Mouse (Mus musculus) embryonic facial prominence, embryonic 11.5 days (tissue): ENCODE measurements around the gene Arl2bp. TPM values are rescaled to one million over a fixed set of nuclear protein-coding genes. Genes with fewer than 3 reads are reported as not detected.

ENCODE experiments used
- ATAC-seq: fragments of 200-750 bp; cut with Nextera tagmentation; replicated peaks from 2 replicates; pipeline ENCODE4 v1.8.0; 2017; ENCODE audit warnings: low read depth; ENCODE audit not compliant: insufficient number of reproducible peaks, low FRiP score, low TSS enrichment
- DNase-seq: peaks from one replicate; pipeline ENCODE4 v3.0.0-alpha.2; 2015; ENCODE audit warnings: low spot score
- H3K27ac ChIP-seq: fragments of 300-500 bp; sonication (generic); replicated peaks from 2 replicates; pipeline ENCODE4 v1.5.1; 2014; ENCODE audit warnings: mild to moderate bottlenecking, low read depth, low read length, control low read depth
- H3K27me3 ChIP-seq: fragments of 300-500 bp; sonication (generic); 2 replicates; pipeline ENCODE4 v1.6.1; 2014; ENCODE audit warnings: mild to moderate bottlenecking, low read length, moderate library complexity, mixed read lengths; ENCODE audit not compliant: control insufficient read depth, insufficient read depth
- H3K36me3 ChIP-seq: fragments of 300-500 bp; sonication (generic); replicated peaks from 2 replicates; pipeline ENCODE4 v1.6.1; 2014; ENCODE audit warnings: low read depth, mild to moderate bottlenecking, low read length, moderate library complexity, mixed read lengths; ENCODE audit not compliant: control insufficient read depth, insufficient read depth
- H3K4me1 ChIP-seq: fragments of 300-500 bp; sonication (generic); 2 replicates; pipeline ENCODE4 v1.6.1; 2014; ENCODE audit warnings: low read length, mixed read lengths; ENCODE audit not compliant: control insufficient read depth, insufficient read depth
- H3K4me2 ChIP-seq: fragments of 300-500 bp; sonication (generic); 2 replicates; pipeline ENCODE4 v1.6.1; 2014; ENCODE audit warnings: low read depth, mild to moderate bottlenecking, control low read depth, low read length, moderate library complexity
- H3K4me3 ChIP-seq: fragments of 300-500 bp; sonication (generic); 2 replicates; pipeline ENCODE4 v1.5.1; 2014; ENCODE audit warnings: low read depth, low read length, control low read depth
- H3K9ac ChIP-seq: fragments of 300-500 bp; sonication (generic); replicated peaks from 2 replicates; pipeline ENCODE4 v1.6.1; 2014; ENCODE audit warnings: mild to moderate bottlenecking, control low read depth, low read length
- H3K9me3 ChIP-seq: fragments of 300-500 bp; sonication (generic); replicated peaks from 2 replicates; pipeline ENCODE4 v1.6.1; 2016; ENCODE audit warnings: mild to moderate bottlenecking, low read length, inconsistent platforms, mixed read lengths; ENCODE audit not compliant: control insufficient read depth
- WGBS: fragments of 180-500 bp; shearing (Covaris S2); extraction: QIAGEN DNeasy Blood & Tissue Kit; methylation state at CpG from one replicate; pipeline ENCODE4 v1.1.7; 2014; 5-methylcytosine and 5-hydroxymethylcytosine counted together
- polyA plus RNA-seq: library from polyadenylated mRNA; unstranded; fragments of >200 nt; fragmentation: Nextera tagmentation; extraction: Ambion mirVana; gene quantifications from 2 replicates; pipeline ENCODE4 v1.2.1, GENCODE M21; 2014

Gene Arl2bp
- polyA plus RNA-seq, 1 experiment from 2014 or later, result 71.8 TPM

- Histone ChIP-seq H3K27ac (no peak overlapping the region), H3K36me3 (no peaks in the 10 kb centered on the region), H3K4me3 (no peak overlapping the region), H3K4me1 (no peaks in the 10 kb centered on the region), H3K9ac (no peak overlapping the region), H3K27me3 (no peaks in the 10 kb centered on the region), H3K9me3 (no peaks in the 10 kb centered on the region), H3K4me2 (no peak overlapping the region)
- DNase-seq, result no peak
- no peak for ATAC-seq
- WGBS, result 78% methylated on average over 10 of the region's 10 CpGs
Measured at GRCm38 (mm10) chr8:94705581-94706245, 39.3 kb downstream of the Arl2bp start.

- Histone ChIP-seq H3K9me3 (no peaks in the 10 kb centered on the region), H3K4me3 (no peak overlapping the region), H3K36me3 (no peaks in the 10 kb centered on the region), H3K27ac (no peak overlapping the region), H3K4me2 (no peak overlapping the region), H3K4me1 (no peaks in the 10 kb centered on the region), H3K27me3 (no peaks in the 10 kb centered on the region), H3K9ac (no peak overlapping the region)
- ATAC-seq, result no peak
- no peak for DNase-seq
- WGBS, result 77% methylated on average over 9 of the region's 9 CpGs
Measured at GRCm38 (mm10) chr8:94706732-94707395, 40.5 kb downstream of the Arl2bp start.

GRCm38 (mm10) chr8:94710336-94710735 is 43.9 kb downstream of the Arl2bp start:
- Histone ChIP-seq H3K27me3 (no peaks in the 10 kb centered on the region), H3K9me3 (no peaks in the 10 kb centered on the region), H3K36me3 (no peaks in the 10 kb centered on the region), H3K9ac (no peak overlapping the region), H3K4me2 (no peak overlapping the region), H3K27ac (no peak overlapping the region), H3K4me1 (no peaks in the 10 kb centered on the region), H3K4me3 (no peak overlapping the region)
- WGBS, result 63% methylated on average over 8 of the region's 8 CpGs
- no peak for ATAC-seq
- no peak for DNase-seq

- ATAC-seq (no peak), DNase-seq (no peak)
- WGBS, result 63% methylated on average over 5 of the region's 5 CpGs
- Histone ChIP-seq H3K4me3 (no peak overlapping the region), H3K9me3 (no peaks in the 10 kb centered on the region), H3K9ac (no peak overlapping the region), H3K27me3 (no peaks in the 10 kb centered on the region), H3K36me3 (no peaks in the 10 kb centered on the region), H3K4me1 (no peaks in the 10 kb centered on the region), H3K4me2 (no peak overlapping the region; the same call in 1 of the 2 replicates), H3K27ac (no peak overlapping the region)
Measured at GRCm38 (mm10) chr8:94711160-94711718, 44.8 kb downstream of the Arl2bp start.

- 63% methylated on average over 5 of the region's 5 CpGs for WGBS
Measured at GRCm38 (mm10) chr8:94714556-94714955, 48.2 kb downstream of the Arl2bp start.

GRCm38 (mm10) chr8:94715871-94716270 is 49.5 kb downstream of the Arl2bp start:
- H3K9me3 ChIP-seq, result no peaks in the 10 kb centered on the region
- H3K27me3 ChIP-seq, result no peaks in the 10 kb centered on the region
- no peak overlapping the region for H3K4me2 ChIP-seq
- 69% methylated on average over 3 of the region's 3 CpGs for WGBS
- no peaks in the 10 kb centered on the region for H3K4me1 ChIP-seq
- no peaks in the 10 kb centered on the region for H3K36me3 ChIP-seq
- no peak overlapping the region for H3K27ac ChIP-seq
- no peak overlapping the region for H3K4me3 ChIP-seq
- DNase-seq (no peak), ATAC-seq (no peak)
- H3K9ac ChIP-seq, result no peak overlapping the region

More at GRCm38 (mm10) chr8:94714556-94714955, 48.2 kb downstream of the Arl2bp start:
- H3K36me3 ChIP-seq, result no peaks in the 10 kb centered on the region
- H3K4me2 ChIP-seq, result no peak overlapping the region
- no peak overlapping the region for H3K4me3 ChIP-seq
- H3K4me1 ChIP-seq, result no peaks in the 10 kb centered on the region
- no peaks in the 10 kb centered on the region for H3K9me3 ChIP-seq
- no peaks in the 10 kb centered on the region for H3K27me3 ChIP-seq
- ATAC-seq (no peak), DNase-seq (no peak)
- no peak overlapping the region for H3K27ac ChIP-seq
- H3K9ac ChIP-seq, result no peak overlapping the region

GRCm38 (mm10) chr8:94716841-94717240 is 50.4 kb downstream of the Arl2bp start:
- Histone ChIP-seq H3K4me3 (no peak overlapping the region), H3K27me3 (no peaks in the 10 kb centered on the region), H3K27ac (no peak overlapping the region), H3K9me3 (no peaks in the 10 kb centered on the region), H3K9ac (no peak overlapping the region), H3K36me3 (no peaks in the 10 kb centered on the region), H3K4me2 (no peak overlapping the region), H3K4me1 (no peaks in the 10 kb centered on the region)
- no peak for ATAC-seq
- no peak for DNase-seq
- 89% methylated on average over 1 of the region's 1 CpGs for WGBS
